Mouse (Mus musculus): Measurements from ENCODE around the gene Mpped2. TPM values are rescaled to one million over a fixed set of nuclear protein-coding genes. Genes with fewer than 3 reads are reported as not detected.

Mpped2 gene
- polyA plus RNA-seq, 1 experiment from 2014 or later = 5.8 TPM

DNA sequence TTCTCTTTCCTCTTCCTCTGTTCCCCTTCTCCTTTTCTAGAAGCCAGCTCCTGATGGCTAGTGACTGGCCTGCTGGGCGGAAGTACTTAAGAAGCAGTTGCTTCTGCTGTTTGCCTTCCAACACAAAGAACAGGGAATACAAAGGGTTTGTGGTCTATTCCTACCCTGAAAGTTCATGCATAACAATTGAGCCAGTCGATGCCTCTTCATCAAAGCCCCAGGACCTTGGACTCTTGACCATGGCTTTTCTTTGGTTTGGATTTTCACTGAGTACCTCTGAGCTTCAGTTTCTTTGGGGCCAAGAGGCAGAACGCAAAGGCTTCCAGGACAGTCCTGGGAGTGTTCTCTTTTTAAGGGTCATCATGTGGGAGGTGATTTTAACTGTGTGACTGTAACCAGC, 57.8 kb downstream of the Mpped2 start:
- WGBS = 76% methylated on average over 3 of the region's 3 CpGs
- no peaks in the 10 kb centered on the region for H3K27me3 ChIP-seq (ENCODE audit: control insufficient read depth, insufficient read depth, low read length)
- no peaks in the 10 kb centered on the region for H3K4me1 ChIP-seq (replicated peaks; ENCODE audit: control insufficient read depth, insufficient read depth)
- H3K4me2 ChIP-seq (replicated peaks; ENCODE audit: low read depth) = no peak overlapping the region
- no peak overlapping the region for H3K27ac ChIP-seq (replicated peaks)
- H3K9me3 ChIP-seq (ENCODE audit: control insufficient read depth, low read length) = no peaks in the 10 kb centered on the region
- H3K9ac ChIP-seq (ENCODE audit: low read length) = no peak overlapping the region
- DNase-seq (ENCODE audit: low spot score) (no peak), ATAC-seq (ENCODE audit: low FRiP score, low TSS enrichment) (no peak)
- no peak for TF ChIP-seq EP300 (optimal IDR thresholded peaks at IDR 0.05)
- no peak for TF ChIP-seq CTCF (IDR thresholded peaks at IDR 0.05; ENCODE audit: low read depth)
- no peak overlapping the region for H3K4me3 ChIP-seq (ENCODE audit: low read depth, low read length)
- no peaks in the 10 kb centered on the region for H3K36me3 ChIP-seq (ENCODE audit: control insufficient read depth, insufficient read depth, low read length)

DNA sequence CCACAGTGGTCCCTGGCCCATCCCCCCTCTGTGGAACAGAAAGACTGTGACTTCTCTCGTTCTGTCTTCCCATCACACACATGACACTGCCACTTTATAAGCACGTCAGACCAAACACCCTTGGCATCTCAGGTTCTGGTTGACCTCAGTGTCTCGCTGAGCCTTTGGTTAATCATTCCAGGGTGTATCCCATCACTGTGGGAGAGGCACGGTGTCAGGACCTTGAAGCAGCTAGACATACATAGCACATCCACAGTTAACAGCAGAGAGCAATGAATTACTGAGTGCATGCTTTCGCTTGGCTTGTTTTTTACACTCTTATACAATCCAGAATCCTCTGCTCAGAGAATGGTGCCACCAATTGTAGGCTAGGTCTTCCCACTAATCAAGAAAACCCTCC, 60.6 kb downstream of the Mpped2 start:
- Histone ChIP-seq H3K36me3 (ENCODE audit: control insufficient read depth, insufficient read depth, low read length) (no peaks in the 10 kb centered on the region), H3K9me3 (ENCODE audit: control insufficient read depth, low read length) (no peaks in the 10 kb centered on the region), H3K27ac (replicated peaks) (no peak overlapping the region), H3K4me2 (replicated peaks; ENCODE audit: low read depth) (no peak overlapping the region), H3K9ac (ENCODE audit: low read length) (no peak overlapping the region), H3K4me1 (replicated peaks; ENCODE audit: control insufficient read depth, insufficient read depth) (no peaks in the 10 kb centered on the region), H3K4me3 (ENCODE audit: low read depth, low read length) (no peak overlapping the region), H3K27me3 (ENCODE audit: control insufficient read depth, insufficient read depth, low read length) (no peaks in the 10 kb centered on the region)
- DNase-seq (ENCODE audit: low spot score) (no peak), ATAC-seq (ENCODE audit: low FRiP score, low TSS enrichment) (no peak)
- 81% methylated on average over 5 of the region's 5 CpGs for WGBS
- no peak for TF ChIP-seq EP300 (optimal IDR thresholded peaks at IDR 0.05)
- no peak for TF ChIP-seq CTCF (IDR thresholded peaks at IDR 0.05; ENCODE audit: low read depth)

- Histone ChIP-seq H3K4me3 (ENCODE audit: low read depth, low read length) (no peak overlapping the region), H3K4me2 (replicated peaks; ENCODE audit: low read depth) (no peak overlapping the region), H3K27me3 (ENCODE audit: control insufficient read depth, insufficient read depth, low read length) (no peaks in the 10 kb centered on the region), H3K36me3 (ENCODE audit: control insufficient read depth, insufficient read depth, low read length) (no peaks in the 10 kb centered on the region), H3K4me1 (replicated peaks; ENCODE audit: control insufficient read depth, insufficient read depth) (no peaks in the 10 kb centered on the region), H3K9ac (ENCODE audit: low read length) (no peak overlapping the region), H3K27ac (replicated peaks) (no peak overlapping the region), H3K9me3 (ENCODE audit: control insufficient read depth, low read length) (no peaks in the 10 kb centered on the region)
- 68% methylated on average over 5 of the region's 5 CpGs for WGBS
- TF ChIP-seq EP300 (optimal IDR thresholded peaks at IDR 0.05) (no peak), CTCF (IDR thresholded peaks at IDR 0.05; ENCODE audit: low read depth) (no peak)
- ATAC-seq (ENCODE audit: low FRiP score, low TSS enrichment) (no peak), DNase-seq (ENCODE audit: low spot score) (no peak)
These were observed 61.6 kb downstream of the Mpped2 start for GRCm38 (mm10) chr2:106754696-106755095.

- TF ChIP-seq EP300 (optimal IDR thresholded peaks at IDR 0.05) (no peak), CTCF (IDR thresholded peaks at IDR 0.05; ENCODE audit: low read depth) (no peak)
- H3K4me3 ChIP-seq (ENCODE audit: low read depth, low read length) = no peak overlapping the region
- H3K27me3 ChIP-seq (ENCODE audit: control insufficient read depth, insufficient read depth, low read length) = no peaks in the 10 kb centered on the region
- no peak overlapping the region for H3K4me2 ChIP-seq (replicated peaks; ENCODE audit: low read depth)
- WGBS = 55% methylated on average over 13 of the region's 13 CpGs
- no peak for ATAC-seq (ENCODE audit: low FRiP score, low TSS enrichment)
- no peak overlapping the region for H3K27ac ChIP-seq (replicated peaks)
- no peaks in the 10 kb centered on the region for H3K9me3 ChIP-seq (ENCODE audit: control insufficient read depth, low read length)
- H3K9ac ChIP-seq (ENCODE audit: low read length) = no peak overlapping the region
- H3K36me3 ChIP-seq (ENCODE audit: control insufficient read depth, insufficient read depth, low read length) = no peaks in the 10 kb centered on the region
- DNase-seq (ENCODE audit: low spot score) = no peak
- H3K4me1 ChIP-seq (replicated peaks; ENCODE audit: control insufficient read depth, insufficient read depth) = no peaks in the 10 kb centered on the region
These were observed 63.5 kb downstream of the Mpped2 start for GRCm38 (mm10) chr2:106756354-106757103.

- no peak overlapping the region for H3K4me2 ChIP-seq (replicated peaks; ENCODE audit: low read depth)
- no peak for ATAC-seq (ENCODE audit: low FRiP score, low TSS enrichment)
These were observed 69.9 kb downstream of the Mpped2 start for GRCm38 (mm10) chr2:106762920-106763319.

GRCm38 (mm10) chr2:106769236-106769635, 76.2 kb downstream of the Mpped2 start:
- ATAC-seq (ENCODE audit: low FRiP score, low TSS enrichment) = no peak
- Histone ChIP-seq H3K4me2 (replicated peaks; ENCODE audit: low read depth) (no peak overlapping the region), H3K27me3 (ENCODE audit: control insufficient read depth, insufficient read depth, low read length) (no peaks in the 10 kb centered on the region), H3K27ac (replicated peaks) (no peak overlapping the region), H3K9me3 (ENCODE audit: control insufficient read depth, low read length) (no peaks in the 10 kb centered on the region), H3K36me3 (ENCODE audit: control insufficient read depth, insufficient read depth, low read length) (no peaks in the 10 kb centered on the region), H3K9ac (ENCODE audit: low read length) (no peak overlapping the region), H3K4me1 (replicated peaks; ENCODE audit: control insufficient read depth, insufficient read depth) (no peaks in the 10 kb centered on the region), H3K4me3 (ENCODE audit: low read depth, low read length) (no peak overlapping the region)
- TF ChIP-seq EP300 (optimal IDR thresholded peaks at IDR 0.05) = no peak
- no peak for TF ChIP-seq CTCF (IDR thresholded peaks at IDR 0.05; ENCODE audit: low read depth)
- no peak for DNase-seq (ENCODE audit: low spot score)
- 81% methylated on average over 12 of the region's 12 CpGs for WGBS

More at GRCm38 (mm10) chr2:106762920-106763319, 69.9 kb downstream of the Mpped2 start:
- 71% methylated on average over 8 of the region's 8 CpGs for WGBS
- no peak overlapping the region for H3K27ac ChIP-seq (replicated peaks)
- H3K27me3 ChIP-seq (ENCODE audit: control insufficient read depth, insufficient read depth, low read length) = no peaks in the 10 kb centered on the region
- H3K9ac ChIP-seq (ENCODE audit: low read length) = no peak overlapping the region
- no peak for DNase-seq (ENCODE audit: low spot score)
- H3K4me3 ChIP-seq (ENCODE audit: low read depth, low read length) = no peak overlapping the region
- H3K9me3 ChIP-seq (ENCODE audit: control insufficient read depth, low read length) = no peaks in the 10 kb centered on the region
- no peaks in the 10 kb centered on the region for H3K36me3 ChIP-seq (ENCODE audit: control insufficient read depth, insufficient read depth, low read length)
- H3K4me1 ChIP-seq (replicated peaks; ENCODE audit: control insufficient read depth, insufficient read depth) = no peaks in the 10 kb centered on the region
- TF ChIP-seq EP300 (optimal IDR thresholded peaks at IDR 0.05) (no peak), CTCF (IDR thresholded peaks at IDR 0.05; ENCODE audit: low read depth) (no peak)
